In the genomic region with DNA sequence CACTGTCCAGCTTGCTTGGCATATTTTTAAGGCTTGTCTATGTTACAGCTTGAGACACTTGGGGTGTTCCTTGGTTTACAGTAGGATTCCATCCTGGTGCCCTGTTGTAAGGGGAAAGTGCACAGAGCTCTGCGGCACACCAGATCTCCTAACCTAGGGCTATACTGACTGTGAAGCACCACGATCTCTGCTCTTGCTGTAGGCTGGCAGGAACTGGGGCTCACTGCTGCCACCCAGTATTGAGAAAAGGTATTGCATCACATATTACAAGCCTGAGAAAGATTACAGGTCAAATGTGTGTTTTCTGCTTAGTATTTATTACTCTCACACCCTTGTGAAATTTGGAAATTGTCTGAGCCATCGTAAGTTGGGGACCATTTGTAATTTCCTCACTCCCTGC, we compare ENCODE assay signal across 8 mouse cellular contexts. TPM values are rescaled to one million over a fixed set of nuclear protein-coding genes. Genes with fewer than 3 reads are reported as not detected.
DNase-seq lines count a peak whose midpoint lies in the region; ATAC-seq and TF ChIP-seq lines count a peak whose summit lies in the region.

No protein-coding gene starts in this region.

- H3K36me3 ChIP-seq in kidney, adult 2 months (ENCODE audit: control insufficient read depth, insufficient read depth, low read length), result no peaks in the 10 kb centered on the region

- ATAC-seq in CD4-positive, CD25-positive, alpha-beta regulatory T cell, adult 4 months, result peak; percentile 95
- peak; percentile 76 for ATAC-seq in erythroblast, adult 5-6 weeks (replicated peaks; ENCODE audit: low FRiP score, poor library complexity, severe bottlenecking)

- H3K27ac ChIP-seq in kidney, adult 2 months (ENCODE audit: insufficient read depth, low read depth, low read length), result no peak overlapping the region

- H3K4me1 ChIP-seq in kidney, adult 2 months (ENCODE audit: control insufficient read depth, insufficient read depth, low read length), result peaks cover 9% of the 10 kb centered on the region; the same call in 1 of the 2 replicates

- 28% methylated on average over 3 of the region's 3 CpGs for WGBS in kidney, adult 2 months

- TF ChIP-seq CTCF in kidney, adult 2 months (conservative IDR thresholded peaks at IDR 0.05; ENCODE audit: insufficient read depth, insufficient read length, low read depth, low read length), result peak; percentile 80

- no peak for TF ChIP-seq POLR2A in kidney, adult 2 months (IDR thresholded peaks at IDR 0.05; ENCODE audit: low read depth, low read length)

- DNase-seq in kidney, adult 2 months, result peak; percentile 74
- no peak for DNase-seq in kidney, adult 11 months
- peak; percentile 69 for DNase-seq in adrenal gland, postnatal 10 days
- DNase-seq in layer of hippocampus, adult 9-11 months, result peak; percentile 70
- peak; percentile 50 to 59 for DNase-seq in spleen, postnatal 36 days (ENCODE audit: low spot score in 2 of 2)
- DNase-seq in urinary bladder, postnatal 4 days (ENCODE audit: low spot score in 2 of 2), result no peak

- H3K27me3 ChIP-seq in kidney, adult 2 months (replicated peaks; ENCODE audit: control insufficient read depth, insufficient read depth, low read length), result no peaks in the 10 kb centered on the region

- no peak overlapping the region for H3K4me3 ChIP-seq in kidney, adult 2 months (ENCODE audit: insufficient read depth, low read depth, low read length)

RNA-seq across cellular contexts. Expression of a gene that starts 13.9 kb away (rescaled TPM):
- 31.7 and 34.5 TPM in 2 replicates for polyA plus RNA-seq in kidney, adult 2 months (2012; rRNA removed)
- polyA plus RNA-seq in CD4-positive, CD25-positive, alpha-beta regulatory T cell, adult 4 months (2017; shearing (Covaris generic)), result 10 to 100 TPM in 1 of 2 experiments, 1 to 10 TPM in 1; 8.4 to 16.2 TPM
- 10 to 100 TPM; 26.2 to 31.6 TPM for total RNA-seq in adrenal gland, postnatal 10 days (2021)
- total RNA-seq in erythroblast, adult 5-6 weeks (2015; ENCODE audit: low replicate concordance), result 2.5 and 3.5 TPM in 2 replicates
- total RNA-seq in erythroblast, adult 5-6 weeks (2017; ENCODE audit: low replicate concordance), result 7.4 and 7.8 TPM in 2 replicates

RNA-seq across cellular contexts. Expression of a gene that starts 42.2 kb away (rescaled TPM):
- 19.7 and 20.8 TPM in 2 replicates for polyA plus RNA-seq in kidney, adult 2 months (2012; rRNA removed)
- 1 to 10 TPM; 5.1 to 6.1 TPM for polyA plus RNA-seq in CD4-positive, CD25-positive, alpha-beta regulatory T cell, adult 4 months (2017; shearing (Covaris generic))
- total RNA-seq in adrenal gland, postnatal 10 days (2021), result 10 to 100 TPM; 21.1 to 26.4 TPM
- total RNA-seq in erythroblast, adult 5-6 weeks (2015; ENCODE audit: low replicate concordance), result 7.1 and 7.9 TPM in 2 replicates
- 7.9 and 9.8 TPM in 2 replicates for total RNA-seq in erythroblast, adult 5-6 weeks (2017; ENCODE audit: low replicate concordance)

Comparison
In these comparisons a context has a peak if more than half of its experiments do, and no peak if none do; other contexts are left out.
1. DNase-seq: peak in kidney, adult 2 months (single experiment), adrenal gland, postnatal 10 days (single experiment), layer of hippocampus, adult 9-11 months (single experiment) and spleen, postnatal 36 days (2 of 2); none in kidney, adult 11 months (single experiment) and urinary bladder, postnatal 4 days (0 of 2).